Mouse (Mus musculus): ENCODE results near the gene Ugt2b34. TPM values are rescaled to one million over a fixed set of nuclear protein-coding genes. Genes with fewer than 3 reads are reported as not detected.

The Ugt2b34 gene
- polyA plus RNA-seq (2015; fragmentation: Nextera tagmentation; extraction: Ambion mirVana), result 7.5 and 8.1 TPM in 2 replicates

GRCm38 (mm10) chr5:86906758-86907157 lies at the start of gene Ugt2b34:
Ugt2b34 (minus strand) TSS chr5:86906937.
- H3K4me2 ChIP-seq (ENCODE audit: low read length), result no peak within 1 kb of the TSS
- WGBS, result 51% methylated on average over 1 of the region's 1 CpGs
- no peak within 1 kb of the TSS for H3K27ac ChIP-seq

GRCm38 (mm10) chr5:86942111-86942510 lies 35.4 kb upstream of the Ugt2b34 start:
- DNase-seq (ENCODE audit: low spot score) (no peak), ATAC-seq (replicated peaks; ENCODE audit: low FRiP score, low read depth) (no peak)
- Histone ChIP-seq H3K4me2 (ENCODE audit: low read length) (no peak overlapping the region), H3K27ac (no peak overlapping the region), H3K4me3 (replicated peaks; ENCODE audit: low read depth, low read length) (no peak overlapping the region), H3K9ac (ENCODE audit: low read depth, low read length) (no peak overlapping the region), H3K4me1 (replicated peaks; ENCODE audit: insufficient read depth, low read length) (no peaks in the 10 kb centered on the region), H3K27me3 (ENCODE audit: insufficient read depth, low read length) (no peaks in the 10 kb centered on the region), H3K36me3 (ENCODE audit: insufficient read depth, low read length) (no peaks in the 10 kb centered on the region), H3K9me3 (replicated peaks; ENCODE audit: low read length) (no peaks in the 10 kb centered on the region)
- TF ChIP-seq CTCF (IDR thresholded peaks at IDR 0.05; ENCODE audit: low read depth), result no peak
- 79% methylated on average over 2 of the region's 2 CpGs for WGBS

More at GRCm38 (mm10) chr5:86906758-86907157, at the start of gene Ugt2b34:
- peak; percentile 3 for DNase-seq (ENCODE audit: low spot score)
- no peak for TF ChIP-seq CTCF (IDR thresholded peaks at IDR 0.05; ENCODE audit: low read depth)
- Histone ChIP-seq H3K4me1 (replicated peaks; ENCODE audit: insufficient read depth, low read length) (no peaks in the 10 kb centered on the region), H3K9ac (ENCODE audit: low read depth, low read length) (no peak within 1 kb of the TSS), H3K9me3 (replicated peaks; ENCODE audit: low read length) (no peaks in the 10 kb centered on the region), H3K36me3 (ENCODE audit: insufficient read depth, low read length) (no peaks in the 10 kb centered on the region), H3K4me3 (replicated peaks; ENCODE audit: low read depth, low read length) (no peak within 1 kb of the TSS), H3K27me3 (ENCODE audit: insufficient read depth, low read length) (no peaks in the 10 kb centered on the region)
- no peak for ATAC-seq (replicated peaks; ENCODE audit: low FRiP score, low read depth)

- Histone ChIP-seq H3K4me2 (ENCODE audit: low read length) (no peak within 1 kb of the TSS), H3K27ac (no peak within 1 kb of the TSS), H3K9me3 (replicated peaks; ENCODE audit: low read length) (no peaks in the 10 kb centered on the region), H3K36me3 (ENCODE audit: insufficient read depth, low read length) (no peaks in the 10 kb centered on the region), H3K27me3 (ENCODE audit: insufficient read depth, low read length) (no peaks in the 10 kb centered on the region), H3K9ac (ENCODE audit: low read depth, low read length) (no peak within 1 kb of the TSS), H3K4me1 (replicated peaks; ENCODE audit: insufficient read depth, low read length) (no peaks in the 10 kb centered on the region), H3K4me3 (replicated peaks; ENCODE audit: low read depth, low read length) (no peak within 1 kb of the TSS)
- WGBS, result 86% methylated on average over 2 of the region's 2 CpGs
- ATAC-seq (replicated peaks; ENCODE audit: low FRiP score, low read depth) (no peak), DNase-seq (ENCODE audit: low spot score) (no peak)
- TF ChIP-seq CTCF (IDR thresholded peaks at IDR 0.05; ENCODE audit: low read depth), result no peak
Observed at GRCm38 (mm10) chr5:86926426-86926825, 19.7 kb upstream of the Ugt2b34 start, which contains the start of gene Ugt2b1. Ugt2b1 (minus strand) TSS chr5:86926530.

- no peaks in the 10 kb centered on the region for H3K4me1 ChIP-seq (replicated peaks; ENCODE audit: insufficient read depth, low read length)
- no peak overlapping the region for H3K9ac ChIP-seq (ENCODE audit: low read depth, low read length)
- H3K9me3 ChIP-seq (replicated peaks; ENCODE audit: low read length), result no peaks in the 10 kb centered on the region
- H3K36me3 ChIP-seq (ENCODE audit: insufficient read depth, low read length), result no peaks in the 10 kb centered on the region
- no peak overlapping the region for H3K4me2 ChIP-seq (ENCODE audit: low read length)
- 57% methylated on average over 3 of the region's 3 CpGs for WGBS
- DNase-seq (ENCODE audit: low spot score) (no peak), ATAC-seq (replicated peaks; ENCODE audit: low FRiP score, low read depth) (no peak)
- no peak overlapping the region for H3K4me3 ChIP-seq (replicated peaks; ENCODE audit: low read depth, low read length)
- no peaks in the 10 kb centered on the region for H3K27me3 ChIP-seq (ENCODE audit: insufficient read depth, low read length)
- no peak for TF ChIP-seq CTCF (IDR thresholded peaks at IDR 0.05; ENCODE audit: low read depth)
- no peak overlapping the region for H3K27ac ChIP-seq
Observed at GRCm38 (mm10) chr5:86920661-86921233, 14.0 kb upstream of the Ugt2b34 start.

- no peak overlapping the region for H3K4me2 ChIP-seq (ENCODE audit: low read length)
- no peaks in the 10 kb centered on the region for H3K27me3 ChIP-seq (ENCODE audit: insufficient read depth, low read length)
- no peak overlapping the region for H3K4me3 ChIP-seq (replicated peaks; ENCODE audit: low read depth, low read length)
- ATAC-seq (replicated peaks; ENCODE audit: low FRiP score, low read depth) (no peak), DNase-seq (ENCODE audit: low spot score) (no peak)
- TF ChIP-seq CTCF (IDR thresholded peaks at IDR 0.05; ENCODE audit: low read depth), result no peak
- no peak overlapping the region for H3K9ac ChIP-seq (ENCODE audit: low read depth, low read length)
- no peaks in the 10 kb centered on the region for H3K9me3 ChIP-seq (replicated peaks; ENCODE audit: low read length)
- no peaks in the 10 kb centered on the region for H3K4me1 ChIP-seq (replicated peaks; ENCODE audit: insufficient read depth, low read length)
- no peak overlapping the region for H3K27ac ChIP-seq
- H3K36me3 ChIP-seq (ENCODE audit: insufficient read depth, low read length), result no peaks in the 10 kb centered on the region
- 74% methylated on average over 3 of the region's 3 CpGs for WGBS
Observed at GRCm38 (mm10) chr5:86911357-86912099, 4.8 kb upstream of the Ugt2b34 start.

GRCm38 (mm10) chr5:86910770-86911169 lies 4.0 kb upstream of the Ugt2b34 start:
- Histone ChIP-seq H3K27ac (no peak overlapping the region), H3K4me1 (replicated peaks; ENCODE audit: insufficient read depth, low read length) (no peaks in the 10 kb centered on the region), H3K9me3 (replicated peaks; ENCODE audit: low read length) (no peaks in the 10 kb centered on the region), H3K9ac (ENCODE audit: low read depth, low read length) (no peak overlapping the region), H3K4me3 (replicated peaks; ENCODE audit: low read depth, low read length) (no peak overlapping the region), H3K4me2 (ENCODE audit: low read length) (no peak overlapping the region), H3K36me3 (ENCODE audit: insufficient read depth, low read length) (no peaks in the 10 kb centered on the region), H3K27me3 (ENCODE audit: insufficient read depth, low read length) (no peaks in the 10 kb centered on the region)
- DNase-seq (ENCODE audit: low spot score), result no peak
- TF ChIP-seq CTCF (IDR thresholded peaks at IDR 0.05; ENCODE audit: low read depth), result no peak
- WGBS, result 45% methylated on average over 1 of the region's 1 CpGs
- ATAC-seq (replicated peaks; ENCODE audit: low FRiP score, low read depth), result no peak

Data from kidney, postnatal 0 days (tissue).